In genomic region chr9:62435613-62436318, GRCm38 (mm10) we compare ENCODE assay signal across 8 mouse cellular contexts.
DNase-seq lines count a peak whose midpoint lies in the region; ATAC-seq lines count a peak whose summit lies in the region.

No protein-coding gene starts in this region.

- H3K4me2 ChIP-seq in embryonic facial prominence, embryonic 12.5 days (replicated peaks), result peak overlapping the region; percentile 41
- peak overlapping the region; percentile 18 for H3K4me2 ChIP-seq in liver, embryonic 16.5 days (ENCODE audit: low read depth, low read length)
- peak overlapping the region; percentile 22 for H3K4me2 ChIP-seq in neural tube, embryonic 15.5 days

- no peak overlapping the region for H3K9ac ChIP-seq in embryonic facial prominence, embryonic 12.5 days
- H3K9ac ChIP-seq in liver, embryonic 16.5 days (ENCODE audit: low read depth, low read length), result no peak overlapping the region
- H3K9ac ChIP-seq in neural tube, embryonic 15.5 days (replicated peaks), result no peak overlapping the region

- peak; percentile 70 for DNase-seq in right cerebral cortex, adult 18-20 months
- no peak for DNase-seq in right cerebral cortex, postnatal 4 days
- DNase-seq in heart, adult 8-10 months (ENCODE audit: low spot score), result peak; percentile 96
- DNase-seq in kidney, adult 18-20 months, result peak; percentile 80
- no peak for DNase-seq in thymus, postnatal 36 days

- no peaks in the 10 kb centered on the region for H3K36me3 ChIP-seq in embryonic facial prominence, embryonic 12.5 days
- H3K36me3 ChIP-seq in liver, embryonic 16.5 days (ENCODE audit: control insufficient read depth, insufficient read depth), result no peaks in the 10 kb centered on the region
- H3K36me3 ChIP-seq in neural tube, embryonic 15.5 days, result peaks cover 9% of the 10 kb centered on the region

- peaks cover 24% of the 10 kb centered on the region; the same call in 1 of the 2 replicates for H3K4me1 ChIP-seq in embryonic facial prominence, embryonic 12.5 days
- no peaks in the 10 kb centered on the region; the same call in 1 of the 2 replicates for H3K4me1 ChIP-seq in liver, embryonic 16.5 days (ENCODE audit: control insufficient read depth, low read depth, low read length)
- H3K4me1 ChIP-seq in neural tube, embryonic 15.5 days, result peaks cover 28% of the 10 kb centered on the region

- peak; percentile 64 for ATAC-seq in embryonic facial prominence, embryonic 12.5 days (ENCODE audit: insufficient number of reproducible peaks, insufficient read depth, low FRiP score, low TSS enrichment)
- ATAC-seq in liver, embryonic 16.5 days (ENCODE audit: low read depth), result peak; percentile 76
- no peak for ATAC-seq in neural tube, embryonic 15.5 days (ENCODE audit: low FRiP score)

- no peaks in the 10 kb centered on the region for H3K27me3 ChIP-seq in embryonic facial prominence, embryonic 12.5 days
- H3K27me3 ChIP-seq in liver, embryonic 16.5 days (ENCODE audit: control insufficient read depth, insufficient read depth, low read depth, low read length), result no peaks in the 10 kb centered on the region
- H3K27me3 ChIP-seq in neural tube, embryonic 15.5 days (replicated peaks), result no peaks in the 10 kb centered on the region

- no peak overlapping the region for H3K4me3 ChIP-seq in embryonic facial prominence, embryonic 12.5 days
- no peak overlapping the region for H3K4me3 ChIP-seq in liver, embryonic 16.5 days (ENCODE audit: low read depth, low read length)
- H3K4me3 ChIP-seq in neural tube, embryonic 15.5 days (replicated peaks), result no peak overlapping the region

- no peaks in the 10 kb centered on the region for H3K9me3 ChIP-seq in embryonic facial prominence, embryonic 12.5 days
- no peaks in the 10 kb centered on the region for H3K9me3 ChIP-seq in liver, embryonic 16.5 days (replicated peaks; ENCODE audit: control insufficient read depth, low read length)
- no peaks in the 10 kb centered on the region for H3K9me3 ChIP-seq in neural tube, embryonic 15.5 days (replicated peaks)

- WGBS in embryonic facial prominence, embryonic 12.5 days, result 3% methylated on average over 11 of the region's 12 CpGs
- WGBS in liver, embryonic 16.5 days (ENCODE audit: insufficient replicate concordance), result 3% methylated on average over 12 of the region's 12 CpGs
- 14% methylated on average over 12 of the region's 12 CpGs for WGBS in neural tube, embryonic 15.5 days

- H3K27ac ChIP-seq in embryonic facial prominence, embryonic 12.5 days, result peak overlapping the region; percentile 89
- no peak overlapping the region for H3K27ac ChIP-seq in liver, embryonic 16.5 days (ENCODE audit: low read length)
- H3K27ac ChIP-seq in neural tube, embryonic 15.5 days (replicated peaks), result peak overlapping the region; percentile 70

Comparison
In these comparisons a context has a peak if more than half of its experiments do, and no peak if none do; other contexts are left out.
1. DNase-seq: peak in right cerebral cortex, adult 18-20 months (single experiment), heart, adult 8-10 months (single experiment) and kidney, adult 18-20 months (single experiment); none in right cerebral cortex, postnatal 4 days (single experiment) and thymus, postnatal 36 days (0 of 2).
2. Peak in every context shown above with its lines, with median percentiles within 50 percentile points of each other: H3K4me2 ChIP-seq.